Mouse (Mus musculus) liver, embryonic 12.5 days (tissue): ENCODE measurements around the gene Rab28. TPM values are rescaled to one million over a fixed set of nuclear protein-coding genes. Genes with fewer than 3 reads are reported as not detected.
"Not testable (repeated sequence)": the region's sequence is repeated elsewhere in the genome, so short reads cannot be mapped to it uniquely, and the experiment has no call there.

Experiments used
- ATAC-seq: fragments of 200-750 bp; cut with Nextera tagmentation; 2 replicates; pipeline ENCODE4 v1.8.0; 2017; ENCODE audit warnings: moderate number of reproducible peaks, mild to moderate bottlenecking, moderate library complexity
- H3K27ac ChIP-seq: fragments of 300-500 bp; sonication (generic); 2 replicates; pipeline ENCODE4 v1.5.1; 2016; ENCODE audit warnings: mild to moderate bottlenecking
- H3K27me3 ChIP-seq: fragments of 300-500 bp; sonication (generic); replicated peaks from 2 replicates; pipeline ENCODE4 v1.6.1; 2016; ENCODE audit warnings: mild to moderate bottlenecking, moderate library complexity
- H3K36me3 ChIP-seq: fragments of 300-500 bp; sonication (generic); 2 replicates; pipeline ENCODE4 v1.6.1; 2016; ENCODE audit warnings: mild to moderate bottlenecking, moderate library complexity
- H3K4me1 ChIP-seq: fragments of 300-500 bp; sonication (generic); 2 replicates; pipeline ENCODE4 v1.6.1; 2016
- H3K4me2 ChIP-seq: fragments of 300-500 bp; sonication (generic); 2 replicates; pipeline ENCODE4 v1.6.1; 2016; ENCODE audit warnings: mild to moderate bottlenecking, moderate library complexity
- H3K4me3 ChIP-seq: fragments of 300-500 bp; sonication (generic); 2 replicates; pipeline ENCODE4 v1.5.1; 2016; ENCODE audit warnings: mild to moderate bottlenecking, moderate library complexity
- H3K9ac ChIP-seq: fragments of 300-500 bp; sonication (generic); 2 replicates; pipeline ENCODE4 v1.6.1; 2016; ENCODE audit warnings: mild to moderate bottlenecking, moderate library complexity
- H3K9me3 ChIP-seq: fragments of 300-500 bp; sonication (generic); replicated peaks from 2 replicates; pipeline ENCODE4 v1.6.1; 2016; ENCODE audit warnings: mild to moderate bottlenecking, moderate library complexity
- WGBS: fragments of 180-500 bp; shearing (Covaris S2); methylation state at CpG from one replicate; pipeline ENCODE4 v1.1.7; 2016; ENCODE audit not compliant: insufficient replicate concordance; 5-methylcytosine and 5-hydroxymethylcytosine counted together
- polyA plus RNA-seq: library from polyadenylated mRNA; unstranded; fragments of >200 nt; fragmentation: Nextera tagmentation; extraction: Ambion mirVana; gene quantifications from 2 replicates; pipeline ENCODE4 v1.2.1, GENCODE M21; 2016

The Rab28 gene
- polyA plus RNA-seq, 1 experiment from 2014 or later, result 30.2 TPM

GRCm38 (mm10) chr5:41725573-41725972, 17.6 kb upstream of the Rab28 start:
- Histone ChIP-seq H3K4me2 (no peak overlapping the region), H3K4me3 (no peak overlapping the region), H3K9me3 (no peaks in the 10 kb centered on the region), H3K27me3 (no peaks in the 10 kb centered on the region), H3K9ac (no peak overlapping the region), H3K4me1 (no peaks in the 10 kb centered on the region), H3K36me3 (no peaks in the 10 kb centered on the region), H3K27ac (no peak overlapping the region)
- no peak for ATAC-seq
- 86% methylated on average over 6 of the region's 6 CpGs for WGBS

GRCm38 (mm10) chr5:41707115-41708015, 592 bp downstream of the Rab28 start:
- peak; percentile 87 for ATAC-seq
- under 1% methylated on average over 63 of the region's 63 CpGs for WGBS
- H3K4me1 ChIP-seq, result peaks cover 14% of the 10 kb centered on the region
- H3K36me3 ChIP-seq, result no peaks in the 10 kb centered on the region
- peak overlapping the region; percentile 75 for H3K27ac ChIP-seq
- H3K9ac ChIP-seq, result peak overlapping the region; percentile 87
- no peaks in the 10 kb centered on the region for H3K9me3 ChIP-seq
- H3K4me2 ChIP-seq, result peak overlapping the region; percentile 95
- no peaks in the 10 kb centered on the region for H3K27me3 ChIP-seq
- H3K4me3 ChIP-seq, result peak overlapping the region; percentile 98

DNA sequence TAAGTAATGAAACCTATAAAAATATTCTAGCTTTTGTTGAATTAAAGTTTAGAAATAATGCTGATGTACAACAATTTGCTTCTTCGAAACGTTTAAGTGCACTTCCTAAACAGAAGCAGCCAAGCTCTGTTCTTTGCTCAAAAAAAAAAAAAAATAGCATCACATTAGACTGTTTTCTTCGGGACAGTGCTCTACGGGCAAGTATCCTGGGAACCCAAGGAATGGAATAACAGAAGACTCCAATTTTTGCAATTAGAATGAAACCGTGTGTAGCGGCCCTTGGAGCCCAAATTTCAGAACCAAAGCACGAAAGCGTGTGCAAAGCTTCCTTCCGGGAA, 1.2 kb downstream of the Rab28 start:
- H3K4me2 ChIP-seq, result peak overlapping the region; percentile 95
- ATAC-seq, result no peak
- H3K9me3 ChIP-seq, result no peaks in the 10 kb centered on the region
- no peaks in the 10 kb centered on the region for H3K36me3 ChIP-seq
- peak overlapping the region; percentile 98 for H3K4me3 ChIP-seq
- H3K27ac ChIP-seq, result peak overlapping the region; percentile 75; the same call in 1 of the 2 replicates
- 6% methylated on average over 9 of the region's 9 CpGs for WGBS
- H3K9ac ChIP-seq, result peak overlapping the region; percentile 87
- H3K27me3 ChIP-seq, result no peaks in the 10 kb centered on the region
- H3K4me1 ChIP-seq, result peaks cover 14% of the 10 kb centered on the region

DNA sequence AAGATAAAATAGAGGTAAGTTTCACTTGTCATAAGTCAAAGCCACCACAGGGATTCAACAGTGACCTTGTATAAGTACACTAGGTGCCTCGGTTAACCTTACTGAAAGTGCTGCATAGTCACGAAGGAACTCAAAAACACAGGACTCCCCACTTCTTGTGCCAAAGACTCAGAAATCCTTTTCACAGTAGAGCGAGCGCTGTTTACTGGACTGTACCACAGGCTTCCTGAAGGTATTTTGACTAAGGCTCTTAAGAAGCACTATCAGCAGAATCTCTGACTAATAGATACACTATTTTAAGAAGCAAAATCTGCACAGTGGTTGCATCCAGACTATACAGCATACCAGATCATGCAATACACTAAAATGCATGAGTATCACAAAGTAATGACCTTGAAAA, 6.9 kb downstream of the Rab28 start:
- H3K27ac ChIP-seq, H3K9ac ChIP-seq, H3K4me3 ChIP-seq, H3K27me3 ChIP-seq, H3K9me3 ChIP-seq, H3K36me3 ChIP-seq, ATAC-seq, H3K4me1 ChIP-seq, H3K4me2 ChIP-seq: not testable (repeated sequence)
- whole genome bisulfite sequencing, result 82% methylated on average over 4 of the region's 4 CpGs

GRCm38 (mm10) chr5:41697958-41698357, 10.0 kb downstream of the Rab28 start:
- H3K27ac ChIP-seq, result no peak overlapping the region

DNA sequence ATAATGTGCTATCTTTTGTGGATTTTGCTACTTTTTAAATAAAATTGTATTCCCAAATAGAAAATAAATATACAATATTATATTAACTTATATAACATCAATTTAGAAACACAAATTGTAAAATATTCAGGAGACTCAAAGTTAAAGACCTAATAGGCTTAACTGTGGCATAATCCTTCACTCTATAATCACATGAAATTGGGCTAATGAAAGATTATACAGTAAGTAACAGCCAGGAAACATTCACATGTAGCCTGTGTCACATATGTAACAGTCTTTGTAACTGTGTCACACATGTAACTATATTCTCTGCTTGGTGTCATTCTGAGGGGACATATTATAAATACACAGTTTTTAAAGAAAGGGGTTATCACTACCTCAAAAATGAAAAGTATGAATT, 22.9 kb downstream of the Rab28 start:
- Histone ChIP-seq H3K36me3 (no peaks in the 10 kb centered on the region), H3K9me3 (no peaks in the 10 kb centered on the region), H3K4me2 (no peak overlapping the region), H3K27ac (no peak overlapping the region), H3K9ac (no peak overlapping the region), H3K27me3 (no peaks in the 10 kb centered on the region), H3K4me1 (no peaks in the 10 kb centered on the region), H3K4me3 (no peak overlapping the region)
- ATAC-seq, result no peak

More at GRCm38 (mm10) chr5:41697958-41698357, 10.0 kb downstream of the Rab28 start:
- no peak overlapping the region for H3K4me2 ChIP-seq
- no peaks in the 10 kb centered on the region for H3K36me3 ChIP-seq
- H3K4me1 ChIP-seq, result no peaks in the 10 kb centered on the region
- no peak overlapping the region for H3K4me3 ChIP-seq
- no peak for ATAC-seq
- no peak overlapping the region for H3K9ac ChIP-seq
- no peaks in the 10 kb centered on the region for H3K27me3 ChIP-seq
- no peaks in the 10 kb centered on the region for H3K9me3 ChIP-seq

GRCm38 (mm10) chr5:41683976-41684375, 24.0 kb downstream of the Rab28 start:
- Histone ChIP-seq H3K27ac (no peak overlapping the region), H3K4me2 (no peak overlapping the region), H3K4me3 (no peak overlapping the region), H3K9ac (no peak overlapping the region), H3K36me3 (no peaks in the 10 kb centered on the region), H3K9me3 (no peaks in the 10 kb centered on the region), H3K27me3 (no peaks in the 10 kb centered on the region), H3K4me1 (no peaks in the 10 kb centered on the region)
- 83% methylated on average over 2 of the region's 2 CpGs for WGBS
- ATAC-seq, result no peak

- Histone ChIP-seq H3K9ac (no peak overlapping the region), H3K4me1 (no peaks in the 10 kb centered on the region), H3K36me3 (no peaks in the 10 kb centered on the region), H3K4me3 (no peak overlapping the region), H3K27ac (no peak overlapping the region), H3K27me3 (no peaks in the 10 kb centered on the region), H3K4me2 (no peak overlapping the region), H3K9me3 (no peaks in the 10 kb centered on the region)
- 72% methylated on average over 6 of the region's 6 CpGs for WGBS
- ATAC-seq, result no peak
Measured at GRCm38 (mm10) chr5:41666012-41666411, 41.9 kb downstream of the Rab28 start.

- Histone ChIP-seq H3K4me1 (no peaks in the 10 kb centered on the region), H3K27me3 (no peaks in the 10 kb centered on the region), H3K9ac (no peak overlapping the region), H3K4me3 (no peak overlapping the region), H3K36me3 (no peaks in the 10 kb centered on the region), H3K4me2 (no peak overlapping the region), H3K9me3 (no peaks in the 10 kb centered on the region), H3K27ac (no peak overlapping the region)
- ATAC-seq, result no peak
- 45% methylated on average over 2 of the region's 2 CpGs for WGBS
Measured at GRCm38 (mm10) chr5:41636793-41637192, 71.2 kb downstream of the Rab28 start.

DNA sequence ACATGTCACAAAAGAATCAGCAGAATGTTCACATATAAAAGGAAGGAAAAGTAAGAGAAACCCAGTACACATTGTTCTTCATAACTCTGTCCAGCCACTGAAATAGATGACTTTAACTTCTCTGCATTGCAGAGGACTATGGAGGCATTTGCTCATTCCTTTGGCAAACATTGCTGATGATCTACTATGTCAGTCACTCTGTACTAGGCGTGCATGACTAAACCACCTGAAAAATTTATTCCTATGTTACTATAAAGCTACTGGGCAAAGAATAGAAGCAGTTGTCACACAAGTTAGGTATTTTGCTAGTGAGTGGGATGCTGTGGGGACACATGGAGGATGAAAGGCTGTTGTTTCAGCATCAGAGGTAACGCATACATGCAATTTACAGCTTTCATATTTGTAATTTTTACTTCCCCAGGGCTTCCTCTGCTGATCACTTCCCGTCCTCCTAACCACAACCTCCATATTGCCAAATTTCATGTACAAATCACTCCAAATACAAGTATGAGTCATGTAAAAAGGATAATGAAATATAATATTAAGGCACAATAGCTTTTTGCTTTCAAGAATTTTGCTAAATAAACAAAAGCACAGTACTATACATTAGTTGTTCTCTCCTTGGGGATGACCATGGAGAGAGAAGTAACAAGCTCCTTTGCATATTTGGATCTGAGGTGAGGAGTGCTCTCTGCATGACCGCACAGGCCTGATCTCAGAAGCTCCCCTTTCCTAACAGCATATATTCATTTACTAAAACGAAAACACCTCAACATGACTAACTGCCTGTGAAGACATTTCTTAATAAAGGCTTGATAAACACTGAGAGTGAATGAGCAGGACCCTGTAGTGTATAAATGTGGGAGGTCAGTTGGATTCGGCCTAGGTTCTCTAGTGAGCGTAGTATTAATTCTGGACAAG, 80.5 kb downstream of the Rab28 start:
- H3K4me1 ChIP-seq, result peaks cover 7% of the 10 kb centered on the region
- WGBS, result 83% methylated on average over 7 of the region's 7 CpGs
- no peak overlapping the region for H3K4me2 ChIP-seq
- H3K36me3 ChIP-seq, result no peaks in the 10 kb centered on the region
- H3K27me3 ChIP-seq, result no peaks in the 10 kb centered on the region
- no peak overlapping the region for H3K9ac ChIP-seq
- H3K9me3 ChIP-seq, result no peaks in the 10 kb centered on the region
- no peak overlapping the region for H3K27ac ChIP-seq
- no peak for ATAC-seq
- H3K4me3 ChIP-seq, result no peak overlapping the region

DNA sequence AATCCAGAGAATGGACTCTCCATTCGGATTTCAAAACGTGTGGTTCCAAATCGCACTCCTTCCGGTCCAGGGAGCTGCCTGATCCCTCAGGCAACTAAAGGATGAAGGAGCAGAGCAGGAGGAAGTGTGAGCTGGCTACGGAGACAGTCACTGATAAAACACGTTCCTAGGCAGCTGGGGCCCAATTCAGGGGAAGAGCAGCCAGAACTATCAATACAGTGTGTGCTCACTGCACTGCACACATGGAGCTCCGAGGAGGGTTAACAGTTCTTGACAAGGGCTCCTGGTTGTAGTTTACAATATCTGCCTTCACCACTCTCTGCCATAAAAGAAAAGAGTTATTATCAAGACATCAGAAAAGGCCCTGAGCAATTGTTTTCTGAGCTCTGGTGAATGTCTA, 82.4 kb downstream of the Rab28 start:
- peaks cover 7% of the 10 kb centered on the region for H3K4me1 ChIP-seq
- WGBS, result 38% methylated on average over 7 of the region's 7 CpGs
- H3K4me2 ChIP-seq, result peak overlapping the region; percentile 15; the same call in 1 of the 2 replicates
- H3K9ac ChIP-seq, result no peak overlapping the region
- H3K4me3 ChIP-seq, result no peak overlapping the region
- ATAC-seq, result peak; percentile 77
- no peak overlapping the region for H3K27ac ChIP-seq
- H3K36me3 ChIP-seq, result no peaks in the 10 kb centered on the region
- H3K9me3 ChIP-seq, result no peaks in the 10 kb centered on the region
- H3K27me3 ChIP-seq, result no peaks in the 10 kb centered on the region

DNA sequence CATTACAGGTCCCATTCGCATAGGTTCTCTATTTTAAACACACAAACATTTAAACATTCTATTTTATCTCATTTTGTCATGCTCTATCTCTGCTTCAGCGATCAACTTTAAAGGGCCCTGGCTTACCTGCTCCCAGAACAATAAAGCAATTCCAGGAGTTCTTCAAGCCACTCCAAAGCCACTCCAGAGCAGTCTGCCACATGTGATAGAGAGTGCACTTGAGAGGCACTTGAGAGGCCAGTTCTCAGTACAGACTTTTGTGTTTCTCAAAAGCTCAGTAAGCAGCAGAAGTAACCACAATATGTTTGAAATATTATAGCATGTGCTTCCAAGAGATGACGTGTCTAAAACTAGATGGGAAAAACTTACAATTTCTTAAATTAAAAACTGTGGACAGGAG, 86.2 kb downstream of the Rab28 start:
- ATAC-seq, result no peak

More for the DNA sequence above, 86.2 kb downstream of the Rab28 start:
- Histone ChIP-seq H3K36me3 (no peaks in the 10 kb centered on the region), H3K4me2 (no peak overlapping the region), H3K27me3 (no peaks in the 10 kb centered on the region), H3K4me1 (peaks cover 7% of the 10 kb centered on the region), H3K9ac (no peak overlapping the region), H3K27ac (no peak overlapping the region), H3K4me3 (no peak overlapping the region), H3K9me3 (no peaks in the 10 kb centered on the region)
- 62% methylated on average over 3 of the region's 3 CpGs for WGBS
